Mouse (Mus musculus): ENCODE measurements around the gene Jaml. TPM values are rescaled to one million over a fixed set of nuclear protein-coding genes. Genes with fewer than 3 reads are reported as not detected.

The Jaml gene
- polyA plus RNA-seq, 1 experiment from 2014 or later = 0.15 TPM

- H3K36me3 ChIP-seq (ENCODE audit: control insufficient read depth, insufficient read depth, low read length) = no peaks in the 10 kb centered on the region
- no peak overlapping the region for H3K27ac ChIP-seq (ENCODE audit: low read depth, low read length)
- DNase-seq (ENCODE audit: low spot score) = no peak
- no peak overlapping the region for H3K4me2 ChIP-seq (ENCODE audit: low read length)
- ATAC-seq = no peak
- no peak overlapping the region for H3K9ac ChIP-seq (ENCODE audit: low read length)
- no peak overlapping the region for H3K4me3 ChIP-seq (ENCODE audit: low read depth, low read length)
- WGBS = 73% methylated on average over 3 of the region's 3 CpGs
- peaks cover 11% of the 10 kb centered on the region; the same call in 1 of the 2 replicates for H3K27me3 ChIP-seq (replicated peaks; ENCODE audit: control insufficient read depth, insufficient read depth, low read length)
- H3K9me3 ChIP-seq (replicated peaks; ENCODE audit: control insufficient read depth, low read length) = no peaks in the 10 kb centered on the region
- no peaks in the 10 kb centered on the region for H3K4me1 ChIP-seq (ENCODE audit: control insufficient read depth, insufficient read depth, low read length)
These were observed 16.3 kb upstream of the Jaml start for GRCm38 (mm10) chr9:45062677-45063076.

GRCm38 (mm10) chr9:45064421-45064820 lies 14.6 kb upstream of the Jaml start:
- Histone ChIP-seq H3K4me1 (ENCODE audit: control insufficient read depth, insufficient read depth, low read length) (no peaks in the 10 kb centered on the region), H3K4me2 (ENCODE audit: low read length) (no peak overlapping the region), H3K9ac (ENCODE audit: low read length) (no peak overlapping the region), H3K27ac (ENCODE audit: low read depth, low read length) (no peak overlapping the region), H3K9me3 (replicated peaks; ENCODE audit: control insufficient read depth, low read length) (no peaks in the 10 kb centered on the region), H3K36me3 (ENCODE audit: control insufficient read depth, insufficient read depth, low read length) (no peaks in the 10 kb centered on the region), H3K27me3 (replicated peaks; ENCODE audit: control insufficient read depth, insufficient read depth, low read length) (peaks cover 11% of the 10 kb centered on the region; the same call in 1 of the 2 replicates), H3K4me3 (ENCODE audit: low read depth, low read length) (no peak overlapping the region)
- DNase-seq (ENCODE audit: low spot score) (no peak), ATAC-seq (no peak)
- WGBS = 90% methylated on average over 6 of the region's 6 CpGs

- H3K27me3 ChIP-seq (replicated peaks; ENCODE audit: control insufficient read depth, insufficient read depth, low read length) = no peaks in the 10 kb centered on the region
- H3K36me3 ChIP-seq (ENCODE audit: control insufficient read depth, insufficient read depth, low read length) = no peaks in the 10 kb centered on the region
- no peak overlapping the region for H3K27ac ChIP-seq (ENCODE audit: low read depth, low read length)
- H3K4me1 ChIP-seq (ENCODE audit: control insufficient read depth, insufficient read depth, low read length) = no peaks in the 10 kb centered on the region
- no peak overlapping the region for H3K4me2 ChIP-seq (ENCODE audit: low read length)
- ATAC-seq (no peak), DNase-seq (ENCODE audit: low spot score) (no peak)
- H3K9ac ChIP-seq (ENCODE audit: low read length) = no peak overlapping the region
- 80% methylated on average over 4 of the region's 4 CpGs for WGBS
- H3K9me3 ChIP-seq (replicated peaks; ENCODE audit: control insufficient read depth, low read length) = no peaks in the 10 kb centered on the region
- H3K4me3 ChIP-seq (ENCODE audit: low read depth, low read length) = no peak overlapping the region
These were observed 12.2 kb upstream of the Jaml start for GRCm38 (mm10) chr9:45066735-45067134.

- no peaks in the 10 kb centered on the region for H3K9me3 ChIP-seq (replicated peaks; ENCODE audit: control insufficient read depth, low read length)
- H3K27ac ChIP-seq (ENCODE audit: low read depth, low read length) = no peak overlapping the region
- H3K27me3 ChIP-seq (replicated peaks; ENCODE audit: control insufficient read depth, insufficient read depth, low read length) = no peaks in the 10 kb centered on the region
- no peak overlapping the region for H3K9ac ChIP-seq (ENCODE audit: low read length)
- DNase-seq (ENCODE audit: low spot score) (no peak), ATAC-seq (no peak)
- H3K4me1 ChIP-seq (ENCODE audit: control insufficient read depth, insufficient read depth, low read length) = no peaks in the 10 kb centered on the region
- H3K4me2 ChIP-seq (ENCODE audit: low read length) = no peak overlapping the region
- H3K36me3 ChIP-seq (ENCODE audit: control insufficient read depth, insufficient read depth, low read length) = no peaks in the 10 kb centered on the region
- H3K4me3 ChIP-seq (ENCODE audit: low read depth, low read length) = no peak overlapping the region
- WGBS = 63% methylated on average over 3 of the region's 3 CpGs
These were observed 7.2 kb upstream of the Jaml start for GRCm38 (mm10) chr9:45071800-45072199.

DNA sequence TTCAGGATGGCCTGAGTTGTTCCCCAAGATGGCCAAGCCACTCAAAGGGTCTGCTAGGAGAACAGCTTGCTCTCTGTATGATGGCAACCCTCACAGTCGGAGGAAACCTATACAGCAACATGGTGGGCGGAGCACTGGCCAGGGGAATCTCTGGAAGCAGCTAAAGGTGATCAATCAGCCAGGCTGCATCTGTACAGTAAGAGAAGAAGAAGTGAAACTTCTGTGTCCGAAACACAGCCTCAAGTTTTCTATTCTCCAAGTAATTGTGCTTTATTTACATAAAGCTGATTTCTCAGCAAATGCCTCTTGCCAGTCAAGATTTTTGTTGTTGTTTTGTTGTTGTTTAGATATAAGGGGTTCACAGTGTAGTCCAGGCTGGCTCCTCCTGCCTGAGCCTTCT lies 1.1 kb upstream of the Jaml start:
- no peak for DNase-seq (ENCODE audit: low spot score)
- no peaks in the 10 kb centered on the region for H3K27me3 ChIP-seq (replicated peaks; ENCODE audit: control insufficient read depth, insufficient read depth, low read length)
- WGBS = 63% methylated on average over 3 of the region's 3 CpGs
- no peaks in the 10 kb centered on the region for H3K4me1 ChIP-seq (ENCODE audit: control insufficient read depth, insufficient read depth, low read length)
- no peak overlapping the region for H3K4me2 ChIP-seq (ENCODE audit: low read length)
- H3K4me3 ChIP-seq (ENCODE audit: low read depth, low read length) = no peak overlapping the region
- ATAC-seq = no peak
- no peak overlapping the region for H3K9ac ChIP-seq (ENCODE audit: low read length)
- H3K36me3 ChIP-seq (ENCODE audit: control insufficient read depth, insufficient read depth, low read length) = no peaks in the 10 kb centered on the region
- H3K9me3 ChIP-seq (replicated peaks; ENCODE audit: control insufficient read depth, low read length) = no peaks in the 10 kb centered on the region
- no peak overlapping the region for H3K27ac ChIP-seq (ENCODE audit: low read depth, low read length)

- no peaks in the 10 kb centered on the region for H3K9me3 ChIP-seq (replicated peaks; ENCODE audit: control insufficient read depth, low read length)
- H3K9ac ChIP-seq (ENCODE audit: low read length) = no peak overlapping the region
- no peak for ATAC-seq
- H3K4me3 ChIP-seq (ENCODE audit: low read depth, low read length) = no peak overlapping the region
- H3K36me3 ChIP-seq (ENCODE audit: control insufficient read depth, insufficient read depth, low read length) = no peaks in the 10 kb centered on the region
- WGBS = 86% methylated on average over 3 of the region's 3 CpGs
- DNase-seq (ENCODE audit: low spot score) = no peak
- H3K27ac ChIP-seq (ENCODE audit: low read depth, low read length) = no peak overlapping the region
- no peaks in the 10 kb centered on the region for H3K4me1 ChIP-seq (ENCODE audit: control insufficient read depth, insufficient read depth, low read length)
- H3K4me2 ChIP-seq (ENCODE audit: low read length) = no peak overlapping the region
- no peaks in the 10 kb centered on the region for H3K27me3 ChIP-seq (replicated peaks; ENCODE audit: control insufficient read depth, insufficient read depth, low read length)
These were observed 4.1 kb downstream of the Jaml start for GRCm38 (mm10) chr9:45083132-45083531.

- H3K9me3 ChIP-seq (replicated peaks; ENCODE audit: control insufficient read depth, low read length) = no peaks in the 10 kb centered on the region
- no peaks in the 10 kb centered on the region for H3K4me1 ChIP-seq (ENCODE audit: control insufficient read depth, insufficient read depth, low read length)
- no peak overlapping the region for H3K9ac ChIP-seq (ENCODE audit: low read length)
- DNase-seq (ENCODE audit: low spot score) (no peak), ATAC-seq (no peak)
- H3K4me3 ChIP-seq (ENCODE audit: low read depth, low read length) = no peak overlapping the region
- 81% methylated on average over 5 of the region's 5 CpGs for WGBS
- no peaks in the 10 kb centered on the region for H3K36me3 ChIP-seq (ENCODE audit: control insufficient read depth, insufficient read depth, low read length)
- no peak overlapping the region for H3K4me2 ChIP-seq (ENCODE audit: low read length)
- H3K27me3 ChIP-seq (replicated peaks; ENCODE audit: control insufficient read depth, insufficient read depth, low read length) = no peaks in the 10 kb centered on the region
- no peak overlapping the region for H3K27ac ChIP-seq (ENCODE audit: low read depth, low read length)
These were observed 5.6 kb downstream of the Jaml start for GRCm38 (mm10) chr9:45084556-45084955.

DNA sequence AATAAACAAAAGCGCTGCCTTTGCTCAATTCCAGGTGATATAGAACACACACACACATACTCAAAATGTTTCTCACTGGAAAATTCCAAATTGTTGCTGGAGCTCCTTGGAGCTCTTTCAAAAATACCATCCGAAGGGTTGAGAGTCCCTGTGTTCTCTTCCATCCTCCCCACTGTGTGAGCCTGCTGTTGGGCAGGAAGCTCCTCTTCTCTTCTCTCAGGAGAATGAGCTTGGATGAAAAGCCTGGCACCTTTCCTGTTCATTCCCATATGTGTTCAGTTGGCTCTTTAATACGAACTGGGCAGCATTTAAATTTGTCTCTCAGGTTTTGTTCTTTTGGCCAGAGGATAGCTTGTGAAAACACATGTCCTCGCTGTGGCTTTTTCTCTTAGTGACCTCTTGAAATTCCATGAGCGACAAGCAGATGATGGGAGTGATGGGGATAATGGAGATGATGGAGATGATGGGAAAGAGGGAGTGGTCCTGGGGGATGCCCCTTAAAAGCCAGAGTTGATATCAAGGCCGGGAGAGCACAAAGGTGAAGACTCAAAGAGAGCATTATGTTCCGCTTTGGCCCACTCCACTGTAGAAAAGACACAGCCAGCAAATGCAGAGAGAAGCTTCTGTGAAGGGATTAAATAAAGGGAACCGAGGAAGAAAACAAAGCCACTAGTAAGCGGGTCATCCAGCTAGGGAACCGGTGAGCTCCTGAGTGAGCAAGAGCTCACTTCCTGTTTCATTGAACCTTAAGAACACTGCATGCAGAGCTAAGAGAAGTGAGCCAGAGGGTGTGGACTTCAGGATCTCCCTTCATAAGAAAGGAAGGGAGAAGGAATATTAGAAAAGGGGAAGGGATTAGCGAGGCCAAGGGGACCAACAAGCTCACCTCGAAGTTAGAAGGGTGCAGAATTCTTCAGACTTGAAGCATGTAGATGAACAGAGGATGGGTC lies 7.0 kb downstream of the Jaml start:
- H3K9me3 ChIP-seq (replicated peaks; ENCODE audit: control insufficient read depth, low read length) = no peaks in the 10 kb centered on the region
- H3K9ac ChIP-seq (ENCODE audit: low read length) = no peak overlapping the region
- no peak overlapping the region for H3K4me2 ChIP-seq (ENCODE audit: low read length)
- DNase-seq (ENCODE audit: low spot score) (no peak), ATAC-seq (no peak)
- H3K27ac ChIP-seq (ENCODE audit: low read depth, low read length) = no peak overlapping the region
- no peaks in the 10 kb centered on the region for H3K36me3 ChIP-seq (ENCODE audit: control insufficient read depth, insufficient read depth, low read length)
- H3K27me3 ChIP-seq (replicated peaks; ENCODE audit: control insufficient read depth, insufficient read depth, low read length) = no peaks in the 10 kb centered on the region
- 75% methylated on average over 12 of the region's 12 CpGs for WGBS
- H3K4me1 ChIP-seq (ENCODE audit: control insufficient read depth, insufficient read depth, low read length) = no peaks in the 10 kb centered on the region
- H3K4me3 ChIP-seq (ENCODE audit: low read depth, low read length) = no peak overlapping the region

DNA sequence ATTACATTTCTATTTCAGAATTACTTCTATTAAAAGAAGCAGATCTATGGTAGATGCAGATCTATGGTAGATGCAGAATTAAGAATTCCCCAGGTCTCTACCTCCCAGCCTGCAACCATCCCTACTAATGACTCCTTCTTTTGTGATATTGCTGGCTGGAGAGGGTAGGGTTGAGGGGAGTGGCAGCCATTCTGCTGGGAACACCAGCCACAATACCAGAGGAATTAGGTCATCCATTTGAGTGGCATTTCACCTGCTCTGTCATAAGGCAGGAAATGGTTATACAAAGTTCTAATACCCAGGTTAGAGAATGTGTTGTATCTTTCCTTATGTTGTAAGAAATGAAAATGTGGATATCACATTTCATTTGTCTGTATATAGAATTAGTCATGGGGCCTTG lies 9.1 kb downstream of the Jaml start:
- Histone ChIP-seq H3K4me1 (ENCODE audit: control insufficient read depth, insufficient read depth, low read length) (no peaks in the 10 kb centered on the region), H3K4me2 (ENCODE audit: low read length) (no peak overlapping the region), H3K27ac (ENCODE audit: low read depth, low read length) (no peak overlapping the region), H3K9ac (ENCODE audit: low read length) (no peak overlapping the region), H3K9me3 (replicated peaks; ENCODE audit: control insufficient read depth, low read length) (no peaks in the 10 kb centered on the region), H3K27me3 (replicated peaks; ENCODE audit: control insufficient read depth, insufficient read depth, low read length) (no peaks in the 10 kb centered on the region), H3K36me3 (ENCODE audit: control insufficient read depth, insufficient read depth, low read length) (no peaks in the 10 kb centered on the region), H3K4me3 (ENCODE audit: low read depth, low read length) (no peak overlapping the region)
- no peak for ATAC-seq
- DNase-seq (ENCODE audit: low spot score) = no peak

Measured in forebrain, embryonic 14.5 days (tissue).